Mouse (Mus musculus): ENCODE results near the gene Tmcc1.

DNA sequence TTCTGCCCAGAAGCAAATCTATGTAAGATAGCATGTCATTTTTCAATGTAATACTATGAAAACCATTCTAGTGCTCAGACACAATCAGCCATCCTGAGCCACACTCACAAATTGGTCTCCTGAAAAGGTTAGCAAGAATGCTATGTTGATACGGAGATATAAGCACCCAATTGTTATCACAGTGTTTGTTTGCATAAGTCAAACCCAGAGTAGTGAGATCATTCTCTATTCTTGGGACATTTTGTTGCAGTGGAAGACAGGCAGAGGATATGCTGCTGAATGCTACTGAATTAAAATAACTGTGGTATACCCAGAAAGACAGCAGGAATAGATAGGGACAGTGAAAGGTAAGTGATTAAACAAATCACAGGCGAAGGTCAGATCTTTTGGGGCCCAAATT is 149.2 kb downstream of the Tmcc1 start:
- no peak for TF ChIP-seq EP300 (IDR thresholded peaks at IDR 0.05; ENCODE audit: low read depth)
- no peak for TF ChIP-seq CTCF (IDR thresholded peaks at IDR 0.05; ENCODE audit: low read depth)

Measured in liver, postnatal 0 days (tissue).